Mouse (Mus musculus): Measurements from ENCODE around the gene Olfr91. TPM values are rescaled to one million over a fixed set of nuclear protein-coding genes. Genes with fewer than 3 reads are reported as not detected.

Gene Olfr91
- polyA plus RNA-seq, 1 experiment from 2014 or later: not detected

- no peak overlapping the region for H3K4me3 ChIP-seq (ENCODE audit: low read length)
- ATAC-seq: no peak
- 98% methylated on average over 2 of the region's 2 CpGs for WGBS
Observed at GRCm38 (mm10) chr17:37065993-37066392, 32.1 kb downstream of the Olfr91 start.

GRCm38 (mm10) chr17:37063686-37064495 lies 34.2 kb downstream of the Olfr91 start:
- Histone ChIP-seq H3K9ac (ENCODE audit: low read depth, low read length) (no peak overlapping the region), H3K4me1 (ENCODE audit: control insufficient read depth, insufficient read depth, low read depth, low read length) (no peaks in the 10 kb centered on the region), H3K36me3 (ENCODE audit: control insufficient read depth, insufficient read depth, low read length) (peaks cover 57% of the 10 kb centered on the region), H3K4me3 (ENCODE audit: low read length) (no peak overlapping the region), H3K9me3 (ENCODE audit: control insufficient read depth, low read length) (no peaks in the 10 kb centered on the region), H3K27ac (ENCODE audit: low read depth, low read length) (no peak overlapping the region), H3K27me3 (replicated peaks; ENCODE audit: control insufficient read depth, insufficient read depth, low read length) (no peaks in the 10 kb centered on the region), H3K4me2 (ENCODE audit: low read length) (no peak overlapping the region)
- WGBS: 69% methylated on average over 11 of the region's 11 CpGs
- no peak for ATAC-seq

More at GRCm38 (mm10) chr17:37065993-37066392, 32.1 kb downstream of the Olfr91 start:
- no peaks in the 10 kb centered on the region for H3K27me3 ChIP-seq (replicated peaks; ENCODE audit: control insufficient read depth, insufficient read depth, low read length)
- H3K4me1 ChIP-seq (ENCODE audit: control insufficient read depth, insufficient read depth, low read depth, low read length): no peaks in the 10 kb centered on the region
- H3K27ac ChIP-seq (ENCODE audit: low read depth, low read length): no peak overlapping the region
- no peak overlapping the region for H3K9ac ChIP-seq (ENCODE audit: low read depth, low read length)
- H3K9me3 ChIP-seq (ENCODE audit: control insufficient read depth, low read length): no peaks in the 10 kb centered on the region
- H3K4me2 ChIP-seq (ENCODE audit: low read length): no peak overlapping the region
- H3K36me3 ChIP-seq (ENCODE audit: control insufficient read depth, insufficient read depth, low read length): peaks cover 73% of the 10 kb centered on the region

DNA sequence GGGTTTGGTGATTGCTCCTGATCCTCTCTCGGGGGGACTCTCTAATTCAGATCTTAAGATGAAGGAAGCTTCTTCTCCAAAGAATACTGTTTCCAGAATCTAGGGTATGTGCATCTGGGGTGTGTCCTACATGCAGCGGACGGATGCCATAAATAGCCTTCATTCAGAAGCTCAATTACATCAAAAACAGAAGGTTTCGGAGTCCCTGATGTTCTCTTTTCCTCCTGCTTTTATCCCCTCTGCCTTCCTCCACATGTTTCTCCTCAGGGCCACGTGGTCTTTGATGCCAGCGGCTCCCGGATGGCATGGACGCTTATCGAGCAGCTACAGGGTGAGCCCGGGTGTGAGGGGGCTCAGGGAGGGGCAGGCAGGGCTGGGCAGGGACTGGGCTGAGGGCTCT lies 35.0 kb downstream of the Olfr91 start:
- Histone ChIP-seq H3K9ac (ENCODE audit: low read depth, low read length) (no peak overlapping the region), H3K4me2 (ENCODE audit: low read length) (no peak overlapping the region), H3K9me3 (ENCODE audit: control insufficient read depth, low read length) (no peaks in the 10 kb centered on the region), H3K27me3 (replicated peaks; ENCODE audit: control insufficient read depth, insufficient read depth, low read length) (no peaks in the 10 kb centered on the region), H3K4me1 (ENCODE audit: control insufficient read depth, insufficient read depth, low read depth, low read length) (no peaks in the 10 kb centered on the region), H3K36me3 (ENCODE audit: control insufficient read depth, insufficient read depth, low read length) (peaks cover 52% of the 10 kb centered on the region), H3K27ac (ENCODE audit: low read depth, low read length) (no peak overlapping the region), H3K4me3 (ENCODE audit: low read length) (no peak overlapping the region)
- ATAC-seq: no peak
- 75% methylated on average over 10 of the region's 10 CpGs for WGBS

DNA sequence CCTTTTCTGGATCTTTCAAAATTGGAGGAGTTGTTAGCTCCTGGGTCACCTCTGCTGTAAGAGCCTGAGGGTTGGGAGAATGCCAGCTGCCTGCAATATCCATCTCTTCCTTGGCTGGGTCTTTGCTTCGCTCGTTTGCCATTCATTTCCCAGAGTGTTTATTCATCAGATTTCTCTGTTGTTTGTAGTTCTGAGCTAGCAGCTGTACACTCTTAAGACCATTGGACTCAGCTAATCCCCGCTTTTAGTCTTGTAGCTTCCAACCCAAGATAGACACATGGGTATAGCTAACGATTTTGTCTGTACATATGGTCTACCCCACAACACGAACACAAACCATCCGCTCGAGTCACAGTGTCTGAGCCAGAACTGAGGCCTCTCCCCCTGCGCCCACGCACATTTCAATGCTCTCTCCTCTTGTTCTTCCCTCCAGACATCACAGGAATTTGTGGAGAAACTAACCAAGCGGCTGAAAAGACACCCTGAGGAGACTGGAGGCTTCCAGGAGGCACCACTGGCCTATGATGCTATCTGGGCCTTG lies 35.9 kb downstream of the Olfr91 start:
- Histone ChIP-seq H3K4me3 (ENCODE audit: low read length) (no peak overlapping the region), H3K9ac (ENCODE audit: low read depth, low read length) (no peak overlapping the region), H3K27ac (ENCODE audit: low read depth, low read length) (no peak overlapping the region), H3K9me3 (ENCODE audit: control insufficient read depth, low read length) (no peaks in the 10 kb centered on the region), H3K36me3 (ENCODE audit: control insufficient read depth, insufficient read depth, low read length) (peaks cover 48% of the 10 kb centered on the region), H3K4me2 (ENCODE audit: low read length) (no peak overlapping the region), H3K27me3 (replicated peaks; ENCODE audit: control insufficient read depth, insufficient read depth, low read length) (no peaks in the 10 kb centered on the region), H3K4me1 (ENCODE audit: control insufficient read depth, insufficient read depth, low read depth, low read length) (no peaks in the 10 kb centered on the region)
- 81% methylated on average over 10 of the region's 10 CpGs for WGBS
- ATAC-seq: no peak

DNA sequence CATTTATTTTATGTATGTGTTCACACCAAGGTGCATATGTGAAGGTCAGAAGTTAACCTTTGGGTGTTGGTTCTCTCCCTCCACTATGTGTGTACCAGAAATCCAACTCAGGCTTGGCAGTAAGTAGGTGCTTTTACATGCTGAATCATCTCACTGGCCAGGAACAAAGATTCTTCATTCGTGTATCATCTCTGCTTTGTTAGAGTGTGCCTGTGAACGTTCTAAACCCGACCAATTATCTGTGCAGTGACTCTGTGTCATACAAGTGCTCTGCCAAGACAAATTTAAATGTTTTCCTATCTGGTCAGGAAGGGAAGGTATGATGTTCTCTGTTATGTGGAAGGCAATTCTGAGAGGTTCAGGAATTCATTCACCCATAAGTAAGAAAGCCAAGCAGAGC lies 36.6 kb downstream of the Olfr91 start:
- H3K27ac ChIP-seq (ENCODE audit: low read depth, low read length): no peak overlapping the region
- no peak overlapping the region for H3K4me3 ChIP-seq (ENCODE audit: low read length)
- H3K4me1 ChIP-seq (ENCODE audit: control insufficient read depth, insufficient read depth, low read depth, low read length): no peaks in the 10 kb centered on the region
- no peaks in the 10 kb centered on the region for H3K9me3 ChIP-seq (ENCODE audit: control insufficient read depth, low read length)
- no peaks in the 10 kb centered on the region for H3K27me3 ChIP-seq (replicated peaks; ENCODE audit: control insufficient read depth, insufficient read depth, low read length)
- no peak for ATAC-seq
- 62% methylated on average over 3 of the region's 3 CpGs for WGBS
- no peak overlapping the region for H3K4me2 ChIP-seq (ENCODE audit: low read length)
- H3K9ac ChIP-seq (ENCODE audit: low read depth, low read length): no peak overlapping the region
- H3K36me3 ChIP-seq (ENCODE audit: control insufficient read depth, insufficient read depth, low read length): peaks cover 43% of the 10 kb centered on the region

GRCm38 (mm10) chr17:37056957-37057356 lies 41.1 kb downstream of the Olfr91 start:
- Histone ChIP-seq H3K36me3 (ENCODE audit: control insufficient read depth, insufficient read depth, low read length) (peaks cover 24% of the 10 kb centered on the region), H3K4me2 (ENCODE audit: low read length) (no peak overlapping the region), H3K27me3 (replicated peaks; ENCODE audit: control insufficient read depth, insufficient read depth, low read length) (no peaks in the 10 kb centered on the region), H3K4me3 (ENCODE audit: low read length) (no peak overlapping the region), H3K27ac (ENCODE audit: low read depth, low read length) (no peak overlapping the region), H3K4me1 (ENCODE audit: control insufficient read depth, insufficient read depth, low read depth, low read length) (peaks cover 6% of the 10 kb centered on the region), H3K9me3 (ENCODE audit: control insufficient read depth, low read length) (no peaks in the 10 kb centered on the region), H3K9ac (ENCODE audit: low read depth, low read length) (no peak overlapping the region)
- ATAC-seq: peak; percentile 17; the same call in 1 of the 2 replicates
- WGBS: 58% methylated on average over 6 of the region's 6 CpGs

GRCm38 (mm10) chr17:37051745-37052144 lies 46.3 kb downstream of the Olfr91 start:
- Histone ChIP-seq H3K4me2 (ENCODE audit: low read length) (peak overlapping the region; percentile 86), H3K27me3 (replicated peaks; ENCODE audit: control insufficient read depth, insufficient read depth, low read length) (no peaks in the 10 kb centered on the region), H3K9ac (ENCODE audit: low read depth, low read length) (peak overlapping the region; percentile 91; the same call in 1 of the 2 replicates), H3K9me3 (ENCODE audit: control insufficient read depth, low read length) (no peaks in the 10 kb centered on the region), H3K4me1 (ENCODE audit: control insufficient read depth, insufficient read depth, low read depth, low read length) (peaks cover 41% of the 10 kb centered on the region), H3K27ac (ENCODE audit: low read depth, low read length) (no peak overlapping the region), H3K36me3 (ENCODE audit: control insufficient read depth, insufficient read depth, low read length) (peaks cover 13% of the 10 kb centered on the region; the same call in 1 of the 2 replicates), H3K4me3 (ENCODE audit: low read length) (peak overlapping the region; percentile 60)
- no peak for ATAC-seq
- 50% methylated on average over 4 of the region's 4 CpGs for WGBS

DNA sequence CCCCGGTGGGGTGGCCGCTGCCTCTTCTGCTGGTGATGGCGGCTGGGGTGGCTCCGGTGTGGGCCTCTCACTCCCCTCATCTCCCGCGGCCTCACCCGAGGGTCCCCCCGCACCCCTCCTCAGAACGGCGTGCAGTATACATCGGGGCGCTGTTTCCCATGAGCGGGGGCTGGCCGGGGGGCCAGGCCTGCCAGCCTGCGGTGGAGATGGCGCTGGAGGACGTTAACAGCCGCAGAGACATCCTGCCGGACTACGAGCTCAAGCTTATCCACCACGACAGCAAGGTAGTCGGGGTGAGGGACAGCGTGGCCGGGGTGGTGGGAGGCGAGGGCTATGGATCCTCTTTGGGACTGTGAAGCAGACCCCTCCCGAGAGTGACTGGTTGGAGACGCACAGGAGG lies 47.2 kb downstream of the Olfr91 start:
- Histone ChIP-seq H3K9me3 (ENCODE audit: control insufficient read depth, low read length) (no peaks in the 10 kb centered on the region), H3K36me3 (ENCODE audit: control insufficient read depth, insufficient read depth, low read length) (peaks cover 10% of the 10 kb centered on the region; the same call in 1 of the 2 replicates), H3K4me1 (ENCODE audit: control insufficient read depth, insufficient read depth, low read depth, low read length) (peaks cover 41% of the 10 kb centered on the region), H3K4me2 (ENCODE audit: low read length) (peak overlapping the region; percentile 86), H3K4me3 (ENCODE audit: low read length) (peak overlapping the region; percentile 60), H3K27ac (ENCODE audit: low read depth, low read length) (peak overlapping the region; percentile 87), H3K27me3 (replicated peaks; ENCODE audit: control insufficient read depth, insufficient read depth, low read length) (no peaks in the 10 kb centered on the region), H3K9ac (ENCODE audit: low read depth, low read length) (peak overlapping the region; percentile 91)
- WGBS: 3% methylated on average over 27 of the region's 27 CpGs
- ATAC-seq: peak; percentile 22

DNA sequence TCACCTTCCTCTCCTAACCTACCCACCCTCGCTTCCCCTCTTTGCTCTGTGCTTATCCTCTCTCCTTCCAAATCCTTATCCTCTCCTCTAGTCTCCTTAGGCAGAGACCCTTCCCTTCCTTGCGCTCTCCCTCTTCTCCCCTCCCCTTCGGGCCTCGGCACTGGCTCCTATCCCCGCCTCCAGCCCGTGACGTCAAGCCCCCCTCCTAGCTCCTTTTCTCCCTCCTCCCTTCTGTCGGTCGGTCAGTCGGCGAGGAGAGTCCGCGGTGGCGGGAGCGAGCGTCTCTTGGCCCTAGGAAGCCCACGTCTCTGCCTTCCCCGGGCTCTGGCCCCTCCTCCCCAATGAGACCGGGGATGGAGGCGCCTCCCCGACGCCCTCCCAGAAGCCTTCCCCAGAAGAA lies 47.7 kb downstream of the Olfr91 start:
- Histone ChIP-seq H3K9me3 (ENCODE audit: control insufficient read depth, low read length) (no peaks in the 10 kb centered on the region), H3K4me3 (ENCODE audit: low read length) (peak overlapping the region; percentile 60), H3K4me2 (ENCODE audit: low read length) (peak overlapping the region; percentile 86), H3K9ac (ENCODE audit: low read depth, low read length) (peak overlapping the region; percentile 91), H3K27ac (ENCODE audit: low read depth, low read length) (peak overlapping the region; percentile 87), H3K36me3 (ENCODE audit: control insufficient read depth, insufficient read depth, low read length) (0 out of 2 replicates have a peak, but pooled peaks cover 10% of the 10 kb centered on the region), H3K4me1 (ENCODE audit: control insufficient read depth, insufficient read depth, low read depth, low read length) (peaks cover 41% of the 10 kb centered on the region), H3K27me3 (replicated peaks; ENCODE audit: control insufficient read depth, insufficient read depth, low read length) (no peaks in the 10 kb centered on the region)
- WGBS: 1% methylated on average over 21 of the region's 22 CpGs
- ATAC-seq: peak; percentile 74

All from hindbrain, embryonic 16.5 days (tissue).